Mouse (Mus musculus) thymus, postnatal 4 days (tissue): ENCODE data around the gene Eif2b5.
A peak's percentile ranks its signal among the peaks of the same experiment; 100 is the strongest.

Experiments
- DNase-seq: peaks from one replicate; pipeline ENCODE4 v3.0.0; 2021

The Eif2b5 gene

DNA sequence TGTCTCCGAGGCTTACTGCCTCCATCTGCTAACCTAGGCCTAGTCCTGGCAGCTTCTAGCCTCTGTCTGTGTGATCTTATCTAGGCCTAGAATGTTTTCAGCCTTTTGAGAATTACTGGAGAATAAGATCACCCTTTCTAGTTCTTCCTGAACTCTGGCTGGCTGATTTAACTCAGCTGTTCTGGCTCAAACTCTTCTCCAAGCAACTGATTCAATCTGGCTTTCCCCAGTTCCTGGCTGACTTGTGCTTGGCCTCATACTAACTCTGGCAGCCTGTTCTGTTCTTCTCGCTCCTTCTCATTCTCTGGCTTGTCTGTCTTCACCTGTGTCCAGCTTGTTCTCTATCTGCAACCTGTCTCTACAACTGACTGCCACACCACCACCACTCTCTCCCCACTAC, 7.3 kb upstream of the Eif2b5 start:
- no peak for DNase-seq

DNA sequence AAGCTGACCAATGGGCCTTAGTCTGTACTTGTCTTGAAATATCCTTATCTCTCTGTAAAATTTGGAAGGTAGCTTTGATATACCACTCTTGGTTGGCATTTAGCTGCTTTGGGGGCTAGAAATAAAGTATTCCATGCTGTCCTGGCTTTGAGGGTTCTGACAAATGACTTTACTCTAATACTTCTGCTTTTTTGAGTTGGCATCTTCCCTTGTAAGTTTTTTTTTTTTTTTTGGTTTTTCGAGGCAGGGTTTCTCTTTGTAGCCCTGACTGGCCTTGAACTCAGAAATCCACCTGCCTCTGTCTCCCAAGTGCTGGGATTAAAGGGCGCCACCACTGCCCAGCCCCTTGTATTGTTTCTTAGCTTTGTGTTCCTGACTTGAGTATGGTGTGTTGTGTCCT, 5.2 kb upstream of the Eif2b5 start:
- DNase-seq = no peak

DNA sequence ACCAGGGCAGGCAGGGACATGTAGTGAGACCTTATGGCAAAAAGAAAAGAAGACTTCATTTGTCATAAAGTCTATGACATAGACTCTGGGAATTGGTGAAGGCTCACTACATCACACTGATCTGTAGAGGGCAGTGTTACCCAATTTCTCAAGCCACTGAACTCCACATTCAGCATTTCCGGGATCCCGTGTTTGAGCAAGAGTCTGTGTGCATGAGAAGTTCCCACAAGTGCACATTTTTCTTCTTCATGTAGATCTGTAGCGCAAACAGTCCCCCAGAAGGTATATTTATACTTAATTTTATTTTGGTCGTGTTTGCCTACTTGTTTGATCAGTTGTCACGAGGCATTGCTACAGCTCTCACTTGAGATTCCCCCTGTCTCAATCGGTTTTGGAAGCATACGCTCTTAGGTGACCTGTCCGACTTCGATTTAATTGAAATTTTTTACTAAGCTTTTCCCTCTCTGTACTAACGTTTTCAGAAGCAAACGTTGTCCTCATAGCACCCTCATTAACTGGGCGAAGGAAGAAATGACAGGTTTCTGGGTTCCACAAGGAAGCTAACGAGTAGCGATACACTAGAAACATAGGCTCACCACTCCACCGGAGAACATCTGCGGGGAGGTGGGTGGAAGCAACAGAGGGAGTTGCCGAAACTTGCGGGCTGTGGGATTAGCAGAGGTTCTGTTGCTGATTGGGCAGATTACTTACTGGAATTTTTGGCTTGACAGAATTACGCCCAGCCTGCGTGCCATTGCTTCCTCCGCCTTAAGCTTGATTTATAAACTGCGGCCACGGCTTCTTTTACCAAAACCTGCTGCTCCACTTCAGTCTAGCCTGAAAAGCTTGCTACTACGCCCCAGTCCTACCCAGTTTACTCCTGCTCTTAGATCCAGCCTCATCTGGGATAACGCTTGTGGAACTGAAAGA, 1.7 kb upstream of the Eif2b5 start:
- peak; percentile 51 for DNase-seq

DNA sequence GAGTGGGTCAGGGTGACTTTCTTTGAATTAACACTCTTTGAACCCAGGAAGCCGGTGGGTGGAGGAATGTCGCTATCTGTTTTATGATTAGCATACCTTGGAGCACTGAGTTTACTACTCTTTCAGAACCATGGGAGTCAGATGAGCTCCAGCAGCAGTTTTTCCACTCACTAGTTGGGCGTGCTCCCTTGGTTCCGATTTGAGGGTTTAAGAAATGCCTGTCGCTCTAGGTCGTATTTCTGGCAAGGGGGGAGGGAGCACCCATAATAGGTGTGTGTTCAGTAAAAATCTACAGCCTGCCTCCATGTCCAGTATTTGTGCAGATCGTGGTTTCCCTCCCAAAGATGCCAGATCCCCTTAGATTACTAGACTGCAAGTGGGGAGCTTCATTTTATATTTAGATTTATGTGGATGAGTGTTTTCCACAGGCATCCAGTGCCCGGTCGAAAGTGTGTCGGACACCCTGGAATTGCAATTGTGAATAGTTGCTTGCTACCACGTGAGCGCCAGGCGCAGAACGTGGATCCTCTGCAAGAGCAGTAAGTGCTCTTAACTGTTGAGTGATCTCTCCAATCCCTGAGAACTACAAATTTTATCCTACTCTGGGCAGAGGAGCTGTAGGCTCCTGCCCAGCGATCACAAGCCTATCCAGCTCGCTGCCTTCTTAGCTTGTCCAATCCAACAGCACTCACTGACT, 489 bp upstream of the Eif2b5 start:
- DNase-seq = peak; percentile 22

DNA sequence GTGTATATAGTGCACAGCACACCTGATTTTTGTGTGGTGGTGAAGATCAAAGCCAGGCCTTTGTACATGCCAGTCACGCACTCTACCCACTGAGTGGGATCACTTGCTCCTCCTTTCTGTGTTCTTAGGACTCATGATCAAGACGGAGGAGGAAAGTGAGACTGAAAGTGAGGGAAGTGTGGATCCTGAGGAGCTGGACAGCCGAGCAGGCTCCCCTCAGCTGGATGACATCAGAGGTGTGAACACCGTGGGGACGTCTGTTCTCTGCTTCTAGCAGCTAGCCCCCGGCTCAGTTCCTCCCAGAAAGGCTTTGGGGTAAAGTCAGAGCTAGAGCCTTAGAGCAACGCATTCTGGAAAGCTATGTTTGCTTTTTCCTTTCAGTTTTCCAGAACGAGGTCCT, 7.4 kb downstream of the Eif2b5 start:
- no peak for DNase-seq

DNA sequence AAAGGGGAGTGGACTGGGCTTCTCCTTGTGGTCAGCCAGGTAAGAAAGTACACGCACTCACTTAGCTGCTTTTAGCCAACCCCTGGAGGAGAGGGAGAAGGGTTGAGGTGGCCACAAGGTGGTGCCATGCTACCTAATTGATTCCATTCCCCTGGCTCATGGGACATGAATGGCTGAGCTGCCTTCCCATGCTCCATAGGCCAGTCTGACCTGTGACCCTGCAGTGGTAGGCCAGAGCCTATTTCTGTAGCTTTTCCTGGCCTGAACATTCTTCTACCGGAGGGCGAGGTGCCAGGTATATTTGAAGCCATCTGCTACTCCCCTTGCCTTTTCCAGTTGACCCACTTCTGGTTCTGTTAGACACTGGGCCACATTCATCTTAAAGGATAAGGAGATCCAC, 10.7 kb downstream of the Eif2b5 start:
- peak; percentile 48 for DNase-seq

DNA sequence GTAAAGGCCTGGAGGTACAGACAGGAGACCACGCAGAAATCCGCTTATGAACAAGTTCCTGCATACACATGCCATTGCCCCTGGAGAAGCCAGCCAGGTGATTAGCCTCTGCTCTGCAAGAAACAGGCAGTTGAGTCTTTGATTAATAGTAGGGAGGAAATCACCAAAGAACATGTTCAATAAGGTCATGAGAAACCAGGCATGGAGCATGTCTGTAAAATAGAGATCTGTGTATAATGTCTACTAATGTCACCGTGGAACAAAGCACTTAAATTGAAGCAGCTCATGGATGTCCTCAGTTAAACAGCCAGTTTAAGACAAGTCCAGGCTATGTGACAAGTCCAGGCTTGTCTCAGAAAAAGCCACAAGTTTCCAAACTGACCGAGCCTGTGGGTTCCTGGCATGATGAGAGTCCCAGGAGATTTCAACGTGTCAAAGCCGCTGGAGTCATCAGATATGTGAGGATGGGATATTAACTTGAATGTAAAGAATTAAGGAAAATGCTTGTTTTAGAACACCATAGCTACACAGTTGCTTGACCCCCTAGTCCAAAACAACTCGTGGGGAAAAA, 12.7 kb downstream of the Eif2b5 start:
- DNase-seq = no peak

DNA sequence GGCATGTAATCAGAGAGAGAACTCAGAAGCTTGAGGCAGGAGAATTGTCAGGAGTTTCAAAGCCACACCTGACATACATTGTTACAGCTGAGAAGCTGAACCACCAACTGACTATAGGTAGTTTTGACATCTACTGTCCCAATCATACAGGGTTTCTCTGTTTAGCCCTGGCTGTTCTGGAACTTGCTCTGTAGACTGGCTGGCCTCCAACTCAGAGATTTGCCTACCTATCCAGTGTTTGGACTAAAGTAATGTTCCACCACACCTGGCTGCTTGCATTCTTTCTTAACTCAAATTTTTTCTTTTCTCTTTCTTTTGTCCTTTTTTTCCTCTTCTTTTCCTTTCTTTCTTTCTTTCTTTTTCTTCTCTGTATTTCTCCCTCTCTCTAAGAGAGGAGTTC, 17.4 kb downstream of the Eif2b5 start:
- DNase-seq = no peak

DNA sequence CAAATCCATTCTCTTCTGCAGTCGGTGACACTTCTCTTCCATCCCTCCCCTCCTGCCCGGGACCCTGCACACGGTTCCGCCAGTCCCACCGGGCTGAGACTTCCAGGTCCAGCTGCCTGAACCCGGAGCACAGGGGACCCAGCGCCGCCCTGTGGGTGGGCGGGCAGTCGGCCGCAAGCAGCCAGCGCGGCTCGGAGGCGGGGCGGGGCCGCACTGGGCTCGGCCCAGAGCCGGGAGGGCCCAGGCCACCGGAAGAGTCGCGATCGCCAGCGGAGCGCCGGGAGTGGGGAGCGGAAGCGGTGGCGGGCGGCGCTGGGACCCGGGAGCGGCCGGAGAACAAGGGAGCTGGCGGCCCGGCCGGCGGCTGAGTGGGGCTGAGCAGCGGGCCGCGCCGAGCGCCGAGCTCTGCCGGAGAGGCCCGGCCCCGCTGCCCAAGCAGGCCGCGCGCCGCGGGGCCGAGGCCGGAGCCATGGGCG, 18.1 kb downstream of the Eif2b5 start, which contains the start of gene Dvl3:
TSS of gene Dvl3 (plus strand) at position 257 of the 476 bp plus-strand sequence.
- DNase-seq = peak; percentile 84

DNA sequence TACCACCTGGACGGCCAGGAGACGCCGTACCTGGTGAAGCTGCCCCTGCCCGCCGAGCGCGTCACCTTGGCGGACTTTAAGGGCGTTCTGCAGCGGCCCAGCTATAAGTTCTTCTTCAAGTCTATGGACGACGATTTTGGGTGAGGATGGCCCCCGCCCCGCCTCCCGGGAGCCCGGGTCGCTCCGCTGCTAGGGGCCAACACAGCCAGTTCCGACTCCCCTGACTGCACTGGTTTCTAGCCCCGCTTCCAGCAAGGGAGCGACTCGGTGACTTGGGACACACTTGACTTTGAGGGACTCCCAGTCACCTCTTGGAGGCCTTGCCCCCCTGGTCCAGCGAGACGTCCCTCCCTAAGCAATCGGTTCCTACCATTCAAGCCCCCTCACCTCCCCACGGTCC, 18.6 kb downstream of the Eif2b5 start:
- peak; percentile 71 for DNase-seq

DNA sequence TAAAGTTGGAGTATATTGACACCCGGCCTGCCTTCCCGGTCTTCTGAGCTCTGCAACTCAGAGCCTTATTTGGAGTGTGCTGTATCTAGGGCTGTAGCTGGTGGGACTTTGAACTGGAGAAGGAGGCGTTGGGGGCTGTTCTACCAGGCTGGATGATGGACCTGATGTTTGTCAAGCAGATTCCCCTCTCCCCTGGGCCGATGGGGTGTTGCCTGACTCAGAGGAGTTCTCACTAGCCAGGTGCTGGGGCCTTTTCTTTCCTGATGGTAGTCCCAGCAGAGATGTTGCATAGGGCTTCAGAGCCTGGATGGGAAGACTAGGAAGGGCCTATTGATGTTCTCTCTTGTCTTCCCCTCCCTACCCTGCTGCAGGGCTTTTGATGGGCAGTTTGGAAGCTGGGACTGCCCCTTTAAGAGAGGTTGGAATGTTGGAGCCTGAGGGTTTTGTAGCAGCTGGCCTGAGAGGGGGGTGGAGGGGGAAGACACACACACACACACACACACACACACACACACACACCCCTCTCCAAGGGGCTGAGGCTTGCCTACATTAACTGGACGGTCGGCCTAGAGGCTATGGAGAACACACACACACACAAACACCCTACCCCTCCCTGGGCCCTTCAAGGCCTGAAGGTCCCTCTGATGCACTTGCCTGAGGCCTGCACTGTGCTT, 19.2 kb downstream of the Eif2b5 start:
- no peak for DNase-seq

DNA sequence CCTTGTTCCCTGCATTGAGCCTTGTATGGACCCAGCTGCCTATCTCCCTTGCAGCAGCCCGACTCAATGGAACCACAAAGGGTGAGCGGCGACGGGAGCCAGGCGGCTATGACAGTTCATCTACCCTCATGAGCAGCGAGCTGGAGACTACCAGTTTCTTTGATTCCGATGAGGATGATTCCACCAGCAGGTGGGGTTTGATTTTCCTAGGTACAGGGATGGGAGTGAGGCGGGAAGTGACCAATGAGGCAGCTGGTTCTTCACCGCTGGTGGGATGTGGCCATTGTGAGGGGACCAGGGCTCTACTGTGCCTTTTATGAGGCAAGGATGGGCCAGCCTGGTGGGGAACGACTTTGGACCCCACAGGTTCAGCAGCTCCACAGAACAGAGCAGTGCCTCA, 25.3 kb downstream of the Eif2b5 start:
- DNase-seq = no peak

DNA sequence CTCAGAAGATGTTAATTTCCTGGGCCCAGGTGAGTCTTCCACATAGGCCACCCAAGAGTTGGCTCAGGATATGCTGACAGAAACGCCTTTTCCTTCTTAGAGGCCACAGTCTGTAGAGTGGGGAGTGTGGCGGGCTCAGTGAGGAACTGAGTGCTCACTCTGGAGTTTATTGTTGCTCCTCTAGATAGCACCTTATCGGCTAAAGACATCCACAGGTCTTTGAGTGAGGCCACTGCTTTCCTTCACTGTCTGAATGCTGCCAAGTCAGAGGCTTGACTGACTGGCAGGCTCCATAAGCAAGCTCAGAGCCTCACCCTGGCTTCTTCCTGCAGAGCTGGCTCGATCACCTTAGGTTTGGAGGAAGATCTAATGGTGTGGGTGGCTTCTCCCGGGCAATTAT, 30.2 kb downstream of the Eif2b5 start:
- DNase-seq = no peak

DNA sequence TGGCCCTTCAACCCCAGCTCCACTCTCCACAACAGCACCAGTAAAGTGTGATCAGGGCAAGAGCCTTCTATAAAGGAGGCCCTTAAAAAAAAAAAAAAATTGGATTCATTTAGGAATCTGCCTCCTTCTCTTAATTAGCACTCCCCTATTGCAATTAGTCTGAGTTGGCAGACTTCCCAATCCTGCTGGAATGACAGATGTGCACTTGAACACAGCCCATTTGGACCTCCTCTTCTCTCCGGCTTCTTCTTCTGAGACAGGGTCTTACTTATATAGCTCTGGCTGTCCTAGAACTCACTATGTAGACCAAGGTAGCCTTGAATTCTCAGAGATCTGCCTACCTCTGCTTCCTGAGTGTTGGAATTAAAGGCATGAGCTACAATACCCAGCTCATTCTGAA, 30.8 kb downstream of the Eif2b5 start:
- DNase-seq = no peak

DNA sequence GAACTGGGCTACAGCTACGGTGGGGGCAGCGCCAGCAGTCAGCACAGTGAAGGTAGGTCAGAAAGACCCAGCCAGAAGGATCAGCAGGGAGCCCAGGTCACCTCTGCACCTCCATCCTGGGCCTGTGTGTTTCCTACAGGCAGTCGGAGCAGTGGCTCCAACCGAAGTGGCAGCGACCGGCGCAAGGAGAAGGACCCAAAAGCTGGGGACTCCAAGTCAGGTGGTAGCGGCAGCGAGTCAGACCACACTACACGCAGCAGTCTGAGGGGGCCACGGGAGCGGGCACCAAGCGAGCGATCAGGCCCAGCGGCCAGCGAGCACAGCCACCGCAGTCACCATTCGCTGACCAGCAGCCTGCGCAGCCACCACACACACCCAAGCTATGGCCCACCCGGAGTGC, 32.3 kb downstream of the Eif2b5 start:
- no peak for DNase-seq

DNA sequence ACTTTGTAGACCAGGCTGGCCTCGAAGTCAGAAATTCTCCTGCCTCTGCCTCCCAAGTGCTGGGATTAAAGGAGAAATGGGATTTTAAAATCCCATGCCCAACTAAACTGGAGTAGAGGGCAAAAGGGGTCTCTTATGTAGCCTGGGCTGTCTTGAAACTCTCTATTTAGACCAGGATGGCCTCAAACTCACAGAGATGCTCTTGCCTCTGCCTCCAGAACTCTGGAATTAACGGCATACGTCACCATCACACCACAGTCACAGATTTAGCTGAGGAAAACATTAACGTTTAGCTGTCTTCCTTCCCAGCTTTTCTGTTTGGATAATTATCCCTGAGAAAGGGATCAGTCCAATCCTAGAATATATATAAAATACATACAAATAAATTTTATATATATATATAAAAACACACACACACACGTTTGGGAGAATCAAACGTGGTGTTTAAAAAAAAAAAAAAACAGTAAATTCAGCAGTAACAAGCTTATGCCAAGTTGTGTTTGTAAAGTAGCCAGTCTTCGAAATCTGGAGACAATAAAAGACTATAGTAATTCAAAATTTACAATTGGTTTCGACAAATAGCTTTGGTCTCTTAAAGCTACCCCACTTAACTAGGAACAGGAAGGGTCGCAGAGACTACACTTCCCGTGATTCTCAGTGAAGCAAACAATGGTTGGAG, 36.1 kb downstream of the Eif2b5 start:
- DNase-seq = no peak

DNA sequence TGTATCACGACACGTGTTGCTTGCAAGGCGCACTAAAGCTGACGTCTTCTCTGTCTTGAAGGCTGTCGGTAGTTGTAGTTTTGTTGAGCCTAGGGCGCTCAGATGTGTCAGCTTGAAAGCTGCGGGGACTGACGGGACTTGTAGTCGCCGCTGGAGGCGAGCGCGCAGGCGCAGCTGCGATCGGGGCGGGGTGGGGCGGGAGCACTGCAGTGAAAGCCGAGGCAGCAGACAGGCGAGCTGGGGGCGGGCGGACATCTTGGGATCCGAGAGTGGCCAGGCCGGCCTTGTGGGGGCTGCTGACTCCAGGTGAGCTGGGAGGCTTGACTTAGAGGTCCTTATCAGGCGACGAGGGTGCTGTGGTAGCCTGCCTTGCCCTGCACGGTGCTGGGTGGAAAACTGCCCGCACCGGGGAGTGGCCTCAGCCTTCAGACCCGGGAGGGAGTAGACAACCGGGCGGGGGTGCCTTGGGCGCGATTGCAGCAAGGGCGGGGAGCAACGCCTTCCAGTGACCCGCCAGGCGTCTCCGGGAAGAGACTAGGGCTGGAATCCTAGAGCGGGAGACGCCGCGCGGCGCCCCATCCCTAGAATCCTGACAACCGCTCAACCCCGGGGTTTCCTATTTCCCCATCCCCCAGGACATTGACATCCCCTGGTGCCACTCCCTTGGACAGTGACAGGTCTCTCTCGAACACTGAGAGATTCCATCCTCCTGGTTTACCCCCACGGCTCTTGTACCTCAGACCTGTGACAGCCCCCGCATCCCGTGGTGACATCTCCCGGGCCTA, 36.9 kb downstream of the Eif2b5 start, which contains the start of gene Ap2m1:
TSS of gene Ap2m1 (plus strand) at position 183 of the 785 bp plus-strand sequence.
- DNase-seq = peak; percentile 93

DNA sequence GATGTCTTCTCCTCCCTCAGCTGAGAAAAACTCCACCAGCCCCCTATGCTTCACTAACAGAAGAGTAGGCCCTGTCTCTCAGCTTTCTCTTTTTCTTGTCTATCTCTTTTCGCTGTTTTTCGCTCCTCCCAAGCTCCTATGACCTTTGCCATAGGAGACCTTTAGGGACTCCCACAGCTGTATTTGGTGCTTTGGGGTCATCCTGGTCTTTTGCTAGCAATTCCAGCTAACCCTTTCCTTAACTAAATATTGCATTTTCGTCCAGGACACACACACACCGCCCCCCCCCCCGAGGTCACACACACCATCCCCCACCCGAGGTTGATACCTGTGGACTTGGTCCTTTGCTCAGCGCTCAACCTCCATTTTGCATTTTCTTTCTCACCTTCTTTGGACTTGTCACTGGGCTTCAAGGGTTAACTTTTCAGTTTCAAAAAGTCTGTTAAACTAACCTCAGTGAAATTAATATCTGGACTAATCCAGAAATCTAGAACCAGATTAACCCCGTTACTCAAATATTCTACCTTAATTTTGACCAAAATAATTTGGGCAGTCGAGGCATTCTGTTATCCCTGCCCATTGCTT, 37.6 kb downstream of the Eif2b5 start:
- DNase-seq = no peak

DNA sequence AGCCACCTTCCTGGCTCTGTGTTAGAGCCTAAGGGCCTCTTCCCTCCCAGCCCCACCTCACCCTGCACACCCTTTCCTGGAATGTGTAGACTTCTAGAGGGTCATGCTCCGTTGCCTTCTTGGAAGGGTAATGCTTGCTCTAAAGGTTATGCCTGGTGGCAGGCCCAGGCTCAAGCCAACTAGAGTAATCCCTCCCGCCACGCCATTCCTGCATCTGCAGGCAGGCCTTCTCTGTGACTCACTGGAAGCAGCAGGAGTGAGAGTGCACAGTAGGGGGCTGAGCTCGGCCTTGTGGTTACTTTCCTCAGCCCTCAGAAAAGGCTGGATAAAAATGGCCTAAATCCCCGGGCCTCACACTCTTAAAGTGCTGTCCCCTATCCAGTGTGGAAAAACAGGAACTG, 38.5 kb downstream of the Eif2b5 start:
- no peak for DNase-seq

DNA sequence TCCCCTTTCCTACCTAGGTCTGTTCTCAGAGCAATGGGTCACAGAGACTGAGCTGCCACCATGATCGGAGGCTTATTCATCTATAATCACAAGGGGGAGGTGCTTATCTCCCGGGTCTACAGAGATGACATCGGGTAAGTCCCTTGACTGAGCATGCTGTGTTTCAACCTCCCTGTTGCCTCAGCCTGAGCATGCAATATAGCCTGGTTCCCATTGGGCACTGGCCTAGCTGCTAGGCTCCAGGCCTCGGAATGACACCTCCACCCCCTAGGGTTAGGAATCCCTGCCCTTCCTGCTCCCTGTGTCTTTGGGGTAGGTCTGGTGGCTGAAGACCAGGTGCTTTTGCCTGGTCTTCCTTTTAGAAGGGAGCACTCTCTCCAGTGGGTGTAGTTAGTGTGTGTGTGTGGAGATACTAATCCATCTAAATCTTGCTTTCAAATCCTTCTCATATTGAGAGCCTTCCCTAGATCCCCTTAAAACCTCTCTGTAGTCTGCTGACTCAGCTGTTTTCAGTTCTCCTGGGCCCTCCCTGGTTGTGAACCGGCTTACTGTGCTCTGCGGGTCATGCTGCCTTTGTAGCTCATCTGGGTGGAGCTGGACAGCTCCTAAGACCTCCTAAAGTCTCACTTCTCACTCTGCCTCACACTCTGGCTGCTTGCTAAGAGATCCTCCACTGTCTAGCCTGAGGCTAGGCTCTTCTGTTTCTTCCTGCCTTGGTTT, 39.1 kb downstream of the Eif2b5 start:
- DNase-seq = no peak

DNA sequence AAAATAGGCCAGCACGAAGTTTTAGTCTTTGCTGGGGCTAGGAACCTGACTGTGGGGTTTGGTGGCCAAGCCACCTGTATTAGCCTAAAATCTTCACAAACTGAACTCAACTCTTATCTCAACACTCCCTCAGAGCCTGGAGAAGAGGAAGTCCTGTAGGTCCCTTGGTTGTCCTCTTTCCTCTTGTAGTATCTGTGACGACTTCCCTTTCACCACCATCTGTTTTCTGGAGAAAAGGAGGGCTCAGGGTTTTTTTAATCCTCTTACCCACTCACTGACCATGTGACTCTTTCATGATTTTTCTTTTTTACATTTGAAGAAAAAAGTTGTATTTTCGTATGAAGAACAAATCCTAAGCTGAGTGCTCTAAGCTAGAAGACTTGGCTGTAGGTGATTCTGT, 41.0 kb downstream of the Eif2b5 start:
- no peak for DNase-seq
